Mouse (Mus musculus): Measurements from ENCODE around the gene Tagln2.

Gene Tagln2

DNA sequence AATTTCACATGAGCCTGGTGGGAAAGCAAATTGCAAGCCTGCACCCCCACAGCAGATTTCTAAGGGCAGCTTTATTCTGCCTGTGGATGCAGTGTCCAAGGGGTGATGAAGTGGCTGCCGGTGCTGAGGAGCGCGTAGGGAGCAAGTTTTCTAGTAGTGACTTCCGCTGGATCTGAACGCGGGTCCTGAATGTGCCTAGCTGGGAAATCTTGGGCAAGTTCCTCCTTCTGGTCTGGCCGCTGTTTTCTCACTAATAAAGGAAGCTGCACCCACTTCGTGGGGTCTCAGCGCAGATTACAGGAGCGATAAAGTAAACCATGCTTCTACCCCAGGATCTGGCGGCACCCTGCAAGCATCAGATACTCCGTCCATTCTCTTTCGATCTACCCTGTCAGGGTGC is 18.7 kb upstream of the Tagln2 start:
- no peak for DNase-seq (ENCODE audit: low read depth, low spot score)

DNA sequence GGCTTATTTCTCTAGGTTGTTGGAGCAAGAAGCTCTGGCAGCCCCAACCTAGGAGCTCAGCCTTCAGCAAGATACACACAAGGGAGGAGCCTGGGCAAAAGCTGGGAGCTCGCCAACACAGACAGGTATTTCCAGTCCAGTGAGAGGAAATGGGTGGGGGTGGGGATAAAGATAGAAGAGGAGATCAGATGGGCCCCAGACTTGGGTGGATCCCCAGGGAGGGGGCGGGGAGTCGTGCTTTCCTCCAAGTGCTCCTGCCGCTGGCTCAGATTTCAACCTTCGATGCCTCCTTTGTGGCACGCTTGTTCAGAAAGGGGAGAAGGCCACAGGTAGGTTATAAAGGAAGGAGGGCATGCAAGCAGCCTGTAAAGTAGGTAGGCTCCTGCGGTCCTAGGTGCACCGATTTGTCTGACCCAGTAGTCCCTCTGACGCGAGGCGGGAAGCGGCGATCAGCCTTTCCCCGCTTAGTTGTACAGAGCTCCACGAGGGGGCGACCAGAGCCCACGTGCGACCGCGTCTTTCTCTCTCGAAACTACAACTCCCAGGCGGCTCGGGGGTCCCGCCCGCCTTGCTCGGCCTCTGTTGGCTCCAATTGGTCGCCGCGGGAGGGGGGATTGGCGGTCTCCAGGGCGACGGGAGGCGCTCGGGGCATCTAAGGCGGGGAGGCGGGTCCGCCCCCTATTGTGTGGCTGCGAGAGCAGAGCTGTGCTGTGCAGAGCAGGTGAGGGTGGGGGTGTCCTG is 18.1 kb upstream of the Tagln2 start, which contains the start of gene Igsf9:
Gene Igsf9, plus strand, starts transcription at position 249 of the 741 bp plus-strand sequence.
- peak; percentile 86 for DNase-seq (ENCODE audit: low read depth, low spot score)

DNA sequence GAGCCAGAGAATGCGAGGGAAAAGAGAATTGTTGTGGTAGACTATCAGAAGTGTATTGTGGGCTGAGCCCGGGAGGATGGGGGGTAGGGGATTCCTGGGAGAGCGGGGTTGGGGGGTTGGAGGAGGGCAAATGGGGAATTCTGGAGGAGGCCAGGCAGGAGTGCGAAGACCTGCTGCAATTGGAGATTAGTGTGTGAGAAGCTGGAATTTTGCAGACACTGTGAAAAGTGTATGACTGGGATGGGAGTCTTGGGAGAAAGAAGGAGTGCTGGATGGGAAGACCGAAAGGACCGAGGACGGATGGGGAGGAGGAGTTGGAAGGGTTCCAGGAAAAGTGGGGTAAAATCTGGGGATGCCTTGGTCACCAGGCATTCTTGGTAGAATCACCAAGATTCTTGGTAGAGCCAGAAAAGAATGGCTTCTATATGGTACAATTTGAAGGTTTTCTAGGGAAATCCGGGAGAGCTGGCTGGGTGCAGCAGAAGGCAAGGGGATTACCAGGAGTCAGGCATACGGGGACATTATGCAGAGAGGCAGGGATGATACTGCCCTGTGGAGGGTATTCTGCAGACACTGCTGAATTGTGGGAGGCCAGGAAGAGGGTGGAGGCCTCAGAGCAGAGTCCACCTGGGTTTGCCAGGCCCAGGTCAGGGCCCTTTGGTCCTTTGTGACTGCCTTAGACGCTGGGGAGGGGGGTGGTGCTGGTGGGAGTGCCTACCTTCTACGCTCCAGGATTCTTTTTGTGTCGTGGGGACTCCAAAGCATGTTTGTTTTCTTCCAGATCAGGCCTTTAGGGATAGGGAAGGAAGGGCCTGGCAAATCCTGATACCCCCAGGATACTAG is 17.1 kb upstream of the Tagln2 start:
- DNase-seq (ENCODE audit: low read depth, low spot score), result no peak

DNA sequence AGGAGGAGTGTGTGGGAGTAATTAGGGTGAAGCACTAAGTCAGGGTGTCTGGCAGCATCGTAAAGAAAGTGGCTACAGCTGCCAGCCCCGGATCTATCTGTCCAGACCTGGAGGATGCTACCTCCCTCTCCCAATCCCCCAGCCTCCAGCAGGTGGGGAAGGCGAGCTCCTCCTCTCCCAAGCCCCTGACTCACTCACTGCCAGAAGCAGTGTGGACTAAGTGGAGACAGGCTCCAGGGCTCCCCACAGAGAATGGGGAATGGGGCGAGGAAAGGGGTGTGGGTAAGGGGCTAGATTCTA is 16.5 kb upstream of the Tagln2 start:
- no peak for DNase-seq (ENCODE audit: low read depth, low spot score)

DNA sequence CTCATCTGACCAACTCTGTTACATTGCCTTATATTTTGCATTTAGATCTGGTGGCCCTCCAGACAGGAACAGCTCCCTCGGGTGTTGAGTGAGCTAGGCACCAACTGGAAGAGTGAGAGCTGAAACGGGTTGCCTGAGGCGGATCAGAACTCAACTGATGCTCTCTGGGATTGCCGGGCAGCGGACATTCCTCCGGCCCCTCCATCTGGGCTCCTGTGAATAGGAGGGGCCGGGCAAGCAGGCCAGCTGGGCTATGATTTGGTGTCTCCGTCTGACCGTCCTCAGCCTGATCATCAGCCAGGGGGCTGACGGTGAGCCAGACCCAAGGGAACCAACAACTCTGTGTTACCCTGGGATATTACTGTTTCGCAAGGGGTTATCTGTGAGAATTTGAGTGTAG is 15.6 kb upstream of the Tagln2 start:
- DNase-seq (ENCODE audit: low read depth, low spot score), result no peak

DNA sequence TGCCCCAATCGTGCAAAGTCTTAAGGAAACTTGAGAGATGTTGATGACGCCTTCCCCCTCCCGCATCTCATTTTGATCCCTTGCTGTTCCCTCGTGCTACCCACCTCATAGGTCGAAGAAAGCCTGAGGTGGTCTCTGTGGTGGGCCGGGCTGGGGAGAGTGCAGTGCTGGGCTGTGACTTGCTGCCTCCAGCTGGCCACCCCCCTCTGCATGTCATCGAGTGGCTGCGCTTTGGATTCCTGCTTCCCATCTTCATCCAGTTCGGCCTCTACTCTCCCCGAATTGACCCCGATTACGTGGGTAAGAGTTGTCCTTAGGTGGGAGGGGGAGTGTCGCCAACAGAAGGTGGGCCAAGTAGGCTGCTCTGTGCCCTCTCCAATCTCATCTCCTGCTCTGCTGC is 15.2 kb upstream of the Tagln2 start:
- no peak for DNase-seq (ENCODE audit: low read depth, low spot score)

DNA sequence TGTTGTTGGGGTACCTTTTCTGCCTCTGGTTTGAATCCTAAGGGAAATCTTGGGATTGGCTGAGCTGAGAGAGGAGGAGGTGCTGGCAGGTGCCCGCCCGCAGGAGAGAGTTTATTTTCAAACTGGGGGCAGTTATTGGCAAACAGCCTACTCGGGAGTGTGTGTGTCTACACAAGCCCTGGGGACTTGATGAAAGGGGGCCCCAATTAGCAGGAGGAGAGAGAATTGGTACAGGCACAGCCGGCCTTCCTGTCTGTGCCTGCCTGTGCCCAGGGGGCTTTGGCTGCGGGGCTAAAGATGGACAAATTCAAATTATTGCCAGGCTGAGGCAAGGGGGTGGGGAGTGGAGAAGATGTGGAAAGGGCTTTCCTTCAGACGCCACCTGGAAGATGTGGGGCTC is 14.0 kb upstream of the Tagln2 start:
- DNase-seq (ENCODE audit: low read depth, low spot score), result no peak

DNA sequence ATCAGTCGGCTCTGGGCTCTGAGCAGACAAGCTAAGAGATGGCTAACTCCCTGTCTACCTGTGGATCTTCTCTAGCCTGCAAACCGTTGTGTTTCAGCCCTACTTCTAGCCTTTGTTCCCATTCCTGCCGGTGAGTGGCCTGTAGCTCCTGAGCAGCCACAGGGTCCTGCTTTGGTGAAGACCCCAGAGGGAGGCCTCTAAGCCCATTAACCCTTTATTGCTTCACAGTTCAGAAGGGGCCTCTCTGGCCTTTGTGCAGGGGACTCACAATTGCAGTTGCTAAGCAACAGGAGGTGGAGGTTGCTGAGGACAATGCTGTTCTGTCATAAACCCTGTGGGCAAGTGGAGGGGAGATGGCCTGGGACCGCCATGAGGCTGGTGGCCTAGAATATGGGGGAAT is 13.6 kb upstream of the Tagln2 start:
- DNase-seq (ENCODE audit: low read depth, low spot score), result no peak

DNA sequence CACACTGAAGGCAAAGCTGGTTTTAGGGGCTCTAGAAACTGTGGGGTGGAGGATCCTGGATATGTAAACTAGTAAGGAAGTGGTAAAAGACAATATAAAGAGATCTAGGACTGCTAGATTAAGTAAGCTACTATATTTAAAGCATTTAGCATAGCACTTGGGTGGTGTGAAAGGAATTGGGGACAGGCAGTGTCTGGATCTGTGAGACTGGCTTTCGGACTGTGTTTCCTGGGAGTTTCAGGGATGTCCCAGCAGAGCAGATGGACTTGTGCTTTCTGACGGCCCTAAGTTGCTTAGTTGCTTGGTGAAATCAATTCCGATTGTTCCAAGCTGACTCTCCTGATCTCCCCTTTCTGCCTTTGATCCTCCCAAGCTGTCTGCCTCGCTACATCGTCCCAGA is 13.2 kb upstream of the Tagln2 start:
- no peak for DNase-seq (ENCODE audit: low read depth, low spot score)

DNA sequence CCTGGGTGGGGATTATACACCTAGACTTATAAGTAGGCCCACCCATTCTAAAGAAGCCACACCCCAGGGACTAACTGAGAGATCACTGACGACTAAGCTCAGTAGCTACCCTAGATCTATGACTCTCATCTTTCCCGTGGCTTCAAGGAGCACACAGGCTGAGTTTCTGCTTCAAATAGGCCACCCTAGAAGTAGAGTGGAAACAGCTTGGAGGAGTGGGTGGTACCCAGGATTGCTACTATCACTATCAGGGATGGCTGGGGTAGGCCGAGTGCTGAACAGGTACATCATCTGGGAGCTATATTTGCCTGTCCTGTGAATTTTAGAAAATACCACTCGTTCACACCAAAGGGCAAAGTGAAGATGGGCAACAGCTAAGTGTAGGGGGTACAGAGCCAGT is 12.0 kb upstream of the Tagln2 start:
- no peak for DNase-seq (ENCODE audit: low read depth, low spot score)

DNA sequence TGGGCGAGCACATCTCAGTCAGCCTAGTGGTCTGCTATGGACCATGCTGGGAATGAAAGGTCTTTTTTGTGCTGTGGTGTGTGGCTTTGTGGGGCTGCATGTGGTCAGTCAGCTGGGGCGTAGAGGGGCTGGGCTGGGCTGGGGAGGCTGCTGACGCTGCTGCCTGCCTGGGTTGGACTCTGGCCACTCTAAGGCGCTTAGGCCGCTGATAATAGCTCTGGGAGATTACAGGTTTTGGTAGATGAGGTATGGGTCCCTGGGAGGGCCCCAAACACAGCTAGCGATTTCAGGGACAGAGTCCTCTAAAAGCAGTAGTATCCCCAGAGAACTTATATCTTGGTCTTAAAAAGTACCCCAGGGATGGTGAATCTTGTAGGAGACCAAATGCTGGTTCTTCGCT is 11.0 kb upstream of the Tagln2 start:
- DNase-seq (ENCODE audit: low read depth, low spot score), result no peak

DNA sequence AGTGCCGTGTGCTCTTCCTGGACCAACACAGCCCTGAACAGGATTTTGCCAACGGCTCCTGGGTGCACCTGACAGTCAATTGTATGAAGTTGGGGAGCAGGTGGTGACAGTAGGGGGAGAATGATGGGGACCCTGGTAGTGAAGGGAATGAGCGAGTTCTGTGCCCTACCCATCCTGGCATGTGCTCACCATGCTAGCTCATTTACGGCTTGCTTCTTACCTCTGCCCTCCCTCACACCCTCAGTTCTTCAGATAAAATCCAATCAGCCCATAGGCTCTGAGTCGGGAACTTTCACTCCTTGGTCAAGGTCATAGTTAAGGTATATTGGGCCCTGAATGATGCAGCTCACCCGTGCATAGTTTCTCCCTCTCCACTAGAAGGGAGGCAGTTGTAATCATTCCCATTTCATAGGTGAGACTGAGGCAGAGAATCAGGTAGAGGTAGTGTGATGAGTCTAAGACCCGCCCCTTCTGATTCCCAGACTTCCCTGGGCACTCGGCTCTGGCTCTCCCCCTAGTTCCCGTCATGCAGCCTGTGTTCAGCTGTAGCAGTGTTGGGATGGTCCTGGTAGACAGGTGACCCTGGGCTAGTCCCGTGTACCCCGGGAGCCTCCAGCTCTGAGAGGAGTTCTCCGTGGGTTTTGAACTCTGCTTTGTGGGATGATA is 10.1 kb upstream of the Tagln2 start:
- no peak for DNase-seq (ENCODE audit: low read depth, low spot score)

DNA sequence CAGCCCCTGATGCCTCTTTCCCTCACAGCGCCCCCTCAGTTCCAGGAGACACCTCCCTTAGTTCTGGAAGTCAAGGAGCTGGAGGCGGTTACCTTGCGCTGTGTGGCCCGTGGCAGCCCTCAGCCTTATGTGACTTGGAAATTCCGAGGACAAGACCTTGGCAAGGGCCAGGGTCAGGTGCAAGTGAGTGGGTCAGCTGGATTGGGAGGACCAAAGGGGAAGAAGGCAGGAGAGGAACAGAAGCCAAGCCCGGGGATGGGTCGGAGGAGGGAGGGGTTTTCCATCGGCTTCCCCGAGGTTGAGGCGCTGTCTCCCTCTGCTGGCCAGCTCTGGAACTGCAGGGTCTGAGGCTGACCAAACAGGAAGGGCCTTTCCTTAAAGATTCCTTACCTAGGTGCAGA is 9.6 kb upstream of the Tagln2 start:
- peak; percentile 66 for DNase-seq (ENCODE audit: low read depth, low spot score)

DNA sequence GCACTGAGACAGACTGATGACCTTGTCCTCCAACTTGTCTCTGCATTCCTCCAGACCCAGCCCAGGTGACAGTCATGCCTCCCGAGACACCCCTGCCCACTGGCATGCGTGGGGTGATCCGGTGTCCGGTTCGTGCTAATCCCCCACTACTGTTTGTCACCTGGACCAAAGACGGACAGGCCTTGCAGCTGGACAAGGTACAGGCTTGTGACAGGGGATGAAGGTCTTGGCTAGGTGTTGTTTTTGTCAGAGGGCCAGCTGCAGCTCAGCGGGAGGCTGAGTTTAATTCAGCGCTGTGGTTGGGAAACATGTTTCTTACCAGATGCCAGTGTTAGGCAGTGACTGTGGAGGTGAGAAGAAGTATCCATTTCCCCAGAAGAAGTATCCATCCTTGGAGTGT is 7.8 kb upstream of the Tagln2 start:
- no peak for DNase-seq (ENCODE audit: low read depth, low spot score)

DNA sequence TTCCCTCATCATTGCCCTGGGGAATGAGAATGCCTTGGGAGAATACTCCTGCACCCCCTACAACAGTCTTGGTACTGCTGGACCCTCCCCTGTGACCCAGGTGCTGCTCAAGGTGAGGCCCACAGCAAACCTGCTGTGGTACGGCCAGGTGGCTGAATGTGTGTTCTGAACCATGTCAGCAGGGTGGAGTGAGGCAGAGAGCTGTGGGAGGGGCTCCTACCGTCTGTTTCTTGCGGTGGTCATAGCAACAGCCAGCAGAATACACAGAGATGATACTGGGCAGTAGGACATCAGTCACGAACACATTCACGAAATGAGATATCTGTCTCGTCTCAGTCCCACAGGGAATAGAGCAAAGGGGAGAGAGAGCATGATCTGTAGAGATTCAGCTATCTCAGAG is 6.3 kb upstream of the Tagln2 start:
- no peak for DNase-seq (ENCODE audit: low read depth, low spot score)

DNA sequence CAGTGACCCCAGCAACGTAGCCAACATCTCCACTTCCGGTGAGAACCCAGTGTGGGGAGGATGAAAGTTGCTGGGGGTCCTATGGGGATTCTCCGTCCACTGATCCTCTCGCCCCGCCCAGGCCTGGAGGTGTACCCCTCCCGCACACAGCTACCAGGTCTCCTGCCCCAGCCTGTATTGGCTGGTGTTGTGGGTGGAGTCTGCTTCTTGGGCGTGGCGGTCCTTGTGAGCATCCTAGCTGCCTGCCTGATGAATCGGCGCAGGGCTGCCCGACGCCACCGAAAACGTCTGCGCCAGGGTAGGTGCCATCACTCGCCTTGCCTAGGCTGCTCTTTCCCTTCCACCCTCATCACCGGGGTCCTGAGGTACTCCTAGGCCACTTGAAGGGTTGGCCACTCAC is 3.8 kb upstream of the Tagln2 start:
- DNase-seq (ENCODE audit: low read depth, low spot score), result no peak

DNA sequence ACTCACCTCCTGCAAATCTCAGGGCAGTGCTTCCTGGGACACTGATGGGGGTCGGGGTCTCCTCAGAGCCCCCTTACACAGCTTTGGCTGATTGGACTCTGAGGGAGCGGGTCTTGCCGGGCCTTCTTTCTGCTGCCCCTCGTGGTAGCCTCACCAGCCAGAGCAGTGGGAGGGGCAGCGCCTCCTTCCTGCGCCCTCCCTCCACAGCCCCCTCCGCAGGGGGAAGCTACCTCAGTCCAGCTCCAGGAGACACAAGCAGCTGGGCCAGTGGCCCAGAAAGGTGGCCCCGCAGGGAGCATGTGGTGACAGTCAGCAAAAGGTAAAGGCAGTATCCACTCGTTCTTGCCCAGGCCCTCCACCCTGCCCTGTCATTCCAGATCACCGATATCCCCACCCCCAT is 2.4 kb upstream of the Tagln2 start:
- no peak for DNase-seq (ENCODE audit: low read depth, low spot score)

DNA sequence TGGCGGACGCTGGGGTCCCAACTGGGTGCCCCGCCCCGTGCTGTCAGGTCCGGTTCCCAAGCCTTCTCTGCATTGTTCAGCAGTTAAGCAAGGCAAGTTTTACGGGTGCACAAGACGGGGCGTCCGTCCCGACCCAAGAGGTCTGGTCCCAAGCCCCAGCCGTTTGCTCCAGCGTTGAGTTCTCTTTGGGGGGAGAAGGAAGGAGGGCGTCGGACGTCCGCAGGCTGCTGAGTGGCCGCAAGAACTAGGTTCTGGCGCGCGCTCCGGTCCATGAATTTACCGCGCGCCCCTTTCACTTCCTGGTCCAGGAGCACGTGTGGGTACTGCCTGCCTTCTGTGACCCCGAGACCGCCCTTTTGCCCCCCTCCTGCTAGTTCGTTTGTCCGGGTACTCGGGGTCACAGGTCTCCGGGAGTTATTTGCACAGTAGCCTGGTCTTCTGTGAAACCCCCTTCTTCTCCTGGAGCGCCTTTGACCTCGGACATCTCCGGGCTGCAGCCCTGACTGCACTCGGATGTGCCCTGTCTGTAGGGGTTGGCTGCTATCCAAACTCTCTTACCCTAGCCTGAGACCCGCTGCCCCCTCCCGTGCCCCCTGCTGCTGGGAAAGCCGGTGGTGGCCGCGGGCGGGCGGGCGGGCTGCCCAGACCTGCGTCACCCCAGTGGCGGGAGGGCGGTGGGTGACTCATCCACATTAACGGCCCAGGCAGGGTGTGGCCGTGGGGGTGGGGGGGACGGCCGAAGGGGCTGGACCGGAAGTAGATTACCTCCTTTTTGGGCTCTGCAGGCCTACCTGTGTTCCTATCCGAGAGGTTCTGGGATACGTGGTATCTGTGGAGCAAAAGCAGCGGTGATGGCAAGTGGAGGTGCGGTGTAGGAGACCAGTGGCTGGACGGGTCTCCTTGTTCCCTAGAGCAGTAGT is 864 bp downstream of the Tagln2 start:
- no peak for DNase-seq (ENCODE audit: low read depth, low spot score)

DNA sequence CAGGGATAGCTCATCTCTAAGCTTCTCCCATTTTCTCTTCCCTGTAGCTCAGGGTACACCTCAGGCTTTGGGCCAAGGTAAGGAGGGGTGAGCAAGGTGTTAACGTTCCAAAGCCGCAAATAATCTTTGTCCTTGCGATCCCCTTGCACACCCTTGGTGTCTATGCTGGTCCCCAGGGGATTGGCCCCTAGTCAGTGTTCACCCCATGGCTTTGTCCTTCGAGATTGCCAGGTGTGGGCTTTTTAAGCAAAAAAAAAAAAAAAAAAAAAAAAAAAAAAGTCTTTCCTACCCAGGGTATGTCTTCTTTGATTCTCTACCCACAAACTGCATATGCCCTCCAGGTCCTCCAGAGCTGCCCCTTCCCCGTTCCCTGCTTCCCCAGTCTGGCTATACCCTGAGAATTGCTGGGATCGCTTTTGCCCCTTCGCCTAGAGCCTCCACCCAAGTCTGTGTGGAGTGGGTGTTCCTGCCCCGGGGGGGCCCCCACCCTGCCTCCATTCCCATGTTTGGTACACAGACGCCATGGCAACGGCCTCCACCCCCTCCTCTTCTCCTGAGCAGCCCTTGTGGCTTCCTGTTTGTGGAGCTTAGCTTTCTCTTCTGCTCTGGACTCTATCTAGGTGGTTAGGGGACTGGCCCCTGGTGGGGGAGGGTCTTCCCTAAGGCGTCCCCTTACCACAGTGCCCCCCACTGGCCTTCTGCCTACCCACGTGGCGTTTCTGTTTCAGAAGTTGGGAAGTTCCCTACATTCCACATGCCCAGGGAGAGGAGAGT is 1.7 kb downstream of the Tagln2 start:
- DNase-seq (ENCODE audit: low read depth, low spot score), result no peak

DNA sequence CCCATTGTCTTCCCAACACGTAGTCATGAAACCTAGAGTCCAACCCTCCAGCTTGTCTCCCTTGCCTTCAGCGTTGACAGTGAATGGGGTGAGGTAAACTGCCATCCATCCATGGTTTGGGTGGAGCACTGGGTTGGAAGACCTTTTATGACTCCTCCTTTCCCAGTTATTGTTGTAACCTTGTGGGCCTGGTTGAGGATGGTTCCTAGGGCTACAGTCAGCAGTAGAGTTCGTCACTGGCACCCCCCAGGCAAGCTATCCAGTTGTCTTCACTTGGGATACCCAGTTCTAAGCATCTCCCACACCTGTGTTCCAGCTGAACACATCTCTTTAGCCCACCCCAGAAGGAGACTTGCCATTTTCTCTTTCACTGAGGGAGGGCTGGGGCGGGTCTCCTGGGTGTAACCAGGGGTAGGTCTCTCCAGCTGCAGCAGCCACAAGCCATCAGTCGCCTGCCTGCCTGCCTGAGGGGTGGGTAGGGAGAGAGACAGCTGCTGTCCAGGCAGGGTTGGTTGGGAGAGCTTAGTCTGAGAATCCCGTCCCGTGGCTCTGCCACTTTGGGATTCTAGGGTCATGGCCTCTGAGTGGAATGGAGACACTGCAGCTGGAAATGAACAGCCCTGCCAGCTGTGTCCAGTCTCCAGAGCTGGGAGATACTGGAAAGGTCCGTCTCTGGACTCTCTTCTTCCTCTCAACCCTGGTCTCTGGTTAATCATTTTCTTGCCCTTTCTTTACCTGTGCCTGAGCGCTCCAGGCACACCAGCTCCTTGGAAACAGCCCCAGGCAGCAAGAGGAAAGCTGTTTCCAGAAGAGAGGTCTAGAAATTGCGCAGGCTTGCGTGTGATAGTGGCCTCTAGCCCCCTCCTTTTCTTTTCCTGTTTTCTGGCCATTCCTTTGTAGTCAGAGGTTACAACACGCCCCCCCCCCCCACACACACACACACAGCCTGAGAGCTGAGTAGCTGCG is 2.6 kb downstream of the Tagln2 start:
- no peak for DNase-seq (ENCODE audit: low read depth, low spot score)
